Mouse (Mus musculus): Measurements from ENCODE around the gene Magi1.

DNA sequence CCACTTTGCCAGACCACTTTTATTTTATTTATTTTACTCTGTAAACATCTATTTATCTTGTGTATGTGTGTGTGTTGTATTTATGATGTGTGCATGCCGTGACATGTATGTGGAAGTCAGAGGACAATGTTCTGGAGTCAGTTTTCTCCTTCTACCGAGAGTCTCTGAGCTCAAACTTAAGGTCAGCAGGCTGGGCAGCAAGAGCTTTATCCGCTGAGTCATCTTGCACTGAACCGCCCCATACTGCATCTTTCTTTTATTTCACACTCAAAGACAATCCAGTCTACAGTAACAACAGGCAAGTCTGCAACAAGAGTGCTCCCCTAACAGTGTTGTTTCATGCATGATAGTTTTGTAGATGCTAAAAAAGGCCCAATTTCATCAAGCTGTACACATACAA lies 207.7 kb downstream of the Magi1 start:
- TF ChIP-seq BHLHE40 (IDR thresholded peaks at IDR 0.05; ENCODE audit: borderline replicate concordance, low read depth, low read length) (no peak), CHD2 (IDR thresholded peaks at IDR 0.05; ENCODE audit: low read length) (no peak), POLR2AphosphoS2 (IDR thresholded peaks at IDR 0.05; ENCODE audit: low read length) (no peak)

Measured in MEL (cell line).